ENCODE assay signal across 9 mouse cellular contexts in the genomic region with DNA sequence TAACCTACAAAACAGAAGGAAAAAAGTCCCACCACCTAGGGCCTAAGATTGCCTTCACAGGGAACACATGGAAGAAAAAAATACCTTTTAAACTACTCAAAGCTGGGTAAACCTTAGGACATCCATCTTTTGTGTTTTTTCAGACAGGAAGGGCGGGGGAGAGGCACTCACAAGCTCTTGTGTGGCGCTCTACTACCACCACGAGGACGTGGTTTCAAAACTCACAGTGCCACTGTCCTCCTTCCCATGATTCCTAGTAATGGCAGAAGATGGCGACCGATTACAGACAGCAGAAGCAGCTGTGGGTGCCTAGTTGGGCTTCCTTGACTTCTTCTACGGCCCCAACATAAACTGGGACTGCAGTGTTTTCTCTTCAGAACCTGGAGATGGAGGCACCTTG.
DNase-seq lines count a peak whose midpoint lies in the region; ATAC-seq and TF ChIP-seq lines count a peak whose summit lies in the region.
"Had no signal": no experiment of that assay in that cellular context is flagged by ENCODE, and none has a peak within 500 bp of the region (broad histone marks: within the 10 kb centered on the region; RNA-seq: fewer than 3 reads in every experiment).

No protein-coding gene starts in this region.

- TF ChIP-seq CTCF in heart, adult 2 months (IDR thresholded peaks at IDR 0.05), result peak; percentile 67
- no peak for TF ChIP-seq CTCF in kidney, adult 2 months (conservative IDR thresholded peaks at IDR 0.05; ENCODE audit: insufficient read depth, insufficient read length, low read depth, low read length)

- no peak for TF ChIP-seq EP300 in heart, adult 2 months (IDR thresholded peaks at IDR 0.05; ENCODE audit: insufficient read depth, low read depth, low read length)

- H3K36me3 ChIP-seq in heart, adult 2 months (ENCODE audit: control insufficient read depth, insufficient read depth, low read length), result no peaks in the 10 kb centered on the region
- peaks cover 40% of the 10 kb centered on the region; the same call in 1 of the 2 replicates for H3K36me3 ChIP-seq in heart, embryonic 10.5 days
- no peaks in the 10 kb centered on the region for H3K36me3 ChIP-seq in lung, embryonic 16.5 days (ENCODE audit: control insufficient read depth, insufficient read depth, low read length)
- no peaks in the 10 kb centered on the region for H3K36me3 ChIP-seq in kidney, adult 2 months (ENCODE audit: control insufficient read depth, insufficient read depth, low read length)
- H3K36me3 ChIP-seq: lung, embryonic 15.5 days had no signal

- intact Hi-C loops in heart, adult 2 months (cut with DNase I), result no loop called here

- H3K9ac ChIP-seq in heart, adult 2 months (ENCODE audit: low read depth, low read length), result no peak overlapping the region
- H3K9ac ChIP-seq in lung, embryonic 16.5 days (ENCODE audit: low read length), result no peak overlapping the region
- H3K9ac ChIP-seq: lung, embryonic 15.5 days had no signal

- no peak overlapping the region for H3K4me2 ChIP-seq in lung, embryonic 16.5 days (ENCODE audit: low read depth, low read length)
- H3K4me2 ChIP-seq: lung, embryonic 15.5 days had no signal

- peak in 1 of 2 experiments; percentile 86 for DNase-seq in heart, adult 2 months
- no peak for DNase-seq in heart, embryonic 10.5 days (ENCODE audit: low spot score)
- DNase-seq in lung, postnatal 10 days, result no peak
- DNase-seq in Muller cell, postnatal 12 days (ENCODE audit: inconsistent ontology term), result peak; percentile 57
- DNase-seq in mesoderm, embryonic 11.5 days (ENCODE audit: low read depth, low spot score), result peak; percentile 30
- peak; percentile 57 for DNase-seq in thymus, postnatal 4 days
- DNase-seq in kidney, adult 2 months, result no peak

- no peaks in the 10 kb centered on the region for H3K79me2 ChIP-seq in heart, adult 2 months (replicated peaks; ENCODE audit: control insufficient read depth, insufficient read depth, low read length)

- no peaks in the 10 kb centered on the region for H3K9me3 ChIP-seq in heart, embryonic 10.5 days
- H3K9me3 ChIP-seq in lung, embryonic 16.5 days (ENCODE audit: control insufficient read depth, low read length), result no peaks in the 10 kb centered on the region
- H3K9me3 ChIP-seq: lung, embryonic 15.5 days had no signal

- no peak for ATAC-seq in lung, embryonic 16.5 days (ENCODE audit: low read depth)

- 67% methylated on average over 7 of the region's 7 CpGs for WGBS in heart, adult 2 months
- WGBS in heart, embryonic 10.5 days, result 64% methylated on average over 7 of the region's 7 CpGs
- 59% methylated on average over 7 of the region's 7 CpGs for WGBS in lung, embryonic 16.5 days
- 91% methylated on average over 7 of the region's 7 CpGs for WGBS in kidney, adult 2 months

- no peaks in the 10 kb centered on the region for H3K27me3 ChIP-seq in heart, adult 2 months (ENCODE audit: control insufficient read depth, insufficient read depth, low read length)
- no peaks in the 10 kb centered on the region for H3K27me3 ChIP-seq in heart, embryonic 10.5 days (ENCODE audit: insufficient read depth, poor library complexity, severe bottlenecking)
- H3K27me3 ChIP-seq in lung, embryonic 16.5 days (ENCODE audit: control insufficient read depth, insufficient read depth, low read depth, low read length), result no peaks in the 10 kb centered on the region
- no peaks in the 10 kb centered on the region for H3K27me3 ChIP-seq in kidney, adult 2 months (replicated peaks; ENCODE audit: control insufficient read depth, insufficient read depth, low read length)
- H3K27me3 ChIP-seq: lung, embryonic 15.5 days had no signal

- H3K4me3 ChIP-seq in heart, adult 2 months, result peak overlapping the region; percentile 29; the same call in 1 of the 2 replicates
- H3K4me3 ChIP-seq in heart, embryonic 10.5 days, result no peak overlapping the region
- peak overlapping the region; percentile 10; the same call in 1 of the 2 replicates for H3K4me3 ChIP-seq in lung, embryonic 16.5 days (ENCODE audit: low read length)
- no peak overlapping the region for H3K4me3 ChIP-seq in kidney, adult 2 months (ENCODE audit: insufficient read depth, low read depth, low read length)
- H3K4me3 ChIP-seq: lung, embryonic 15.5 days had no signal

- no peak for TF ChIP-seq POLR2A in heart, adult 2 months (IDR thresholded peaks at IDR 0.05; ENCODE audit: insufficient read depth, low read depth, low read length)
- TF ChIP-seq POLR2A in kidney, adult 2 months (IDR thresholded peaks at IDR 0.05; ENCODE audit: low read depth, low read length), result no peak

- no peaks in the 10 kb centered on the region for H3K4me1 ChIP-seq in heart, adult 2 months (ENCODE audit: control insufficient read depth, insufficient read depth, low read length)
- H3K4me1 ChIP-seq in heart, embryonic 10.5 days, result no peaks in the 10 kb centered on the region
- H3K4me1 ChIP-seq in lung, embryonic 16.5 days (replicated peaks; ENCODE audit: control insufficient read depth, insufficient read depth, low read length), result no peaks in the 10 kb centered on the region
- H3K4me1 ChIP-seq in kidney, adult 2 months (ENCODE audit: control insufficient read depth, insufficient read depth, low read length), result no peaks in the 10 kb centered on the region
- H3K4me1 ChIP-seq: lung, embryonic 15.5 days had no signal

- H3K27ac ChIP-seq in heart, adult 2 months, result peak overlapping the region; percentile 26; the same call in 1 of the 2 replicates
- no peak overlapping the region for H3K27ac ChIP-seq in heart, embryonic 10.5 days
- no peak overlapping the region for H3K27ac ChIP-seq in lung, embryonic 16.5 days (ENCODE audit: low read length)
- no peak overlapping the region for H3K27ac ChIP-seq in kidney, adult 2 months (ENCODE audit: insufficient read depth, low read depth, low read length)
- H3K27ac ChIP-seq: lung, embryonic 15.5 days had no signal

Comparison
In these comparisons a context has a peak if more than half of its experiments do, and no peak if none do; other contexts are left out.
1. H3K4me3 ChIP-seq: peak in heart, adult 2 months (single experiment) and lung, embryonic 16.5 days (single experiment); none in heart, embryonic 10.5 days (single experiment) and kidney, adult 2 months (single experiment).
2. DNase-seq: peak in Muller cell, postnatal 12 days (single experiment), mesoderm, embryonic 11.5 days (single experiment) and thymus, postnatal 4 days (single experiment); none in heart, embryonic 10.5 days (single experiment), lung, postnatal 10 days (single experiment) and kidney, adult 2 months (single experiment).